Mouse (Mus musculus): Measurements from ENCODE around the gene Acan. TPM values are rescaled to one million over a fixed set of nuclear protein-coding genes. Genes with fewer than 3 reads are reported as not detected.

Gene Acan
- polyA plus RNA-seq, 1 experiment from 2014 or later, result not detected

GRCm38 (mm10) chr7:79148711-79149266 lies 95.5 kb downstream of the Acan start, which contains the start of gene Mfge8:
Gene Mfge8, minus strand, starts transcription at chr7:79149060.
- DNase-seq (ENCODE audit: low spot score, missing footprints) (peak; percentile 99), ATAC-seq (ENCODE audit: low FRiP score) (peak; percentile 98)
- Histone ChIP-seq H3K4me3 (ENCODE audit: low read depth, low read length) (peak within 1 kb of the TSS; percentile 42), H3K27ac (ENCODE audit: low read depth, low read length) (no peak within 1 kb of the TSS), H3K4me1 (ENCODE audit: control insufficient read depth, insufficient read depth, low read length) (peaks cover 13% of the 10 kb centered on the region), H3K36me3 (ENCODE audit: control insufficient read depth, insufficient read depth, low read length) (no peaks in the 10 kb centered on the region), H3K4me2 (peak within 1 kb of the TSS; percentile 61), H3K9me3 (ENCODE audit: control insufficient read depth, low read length) (no peaks in the 10 kb centered on the region), H3K27me3 (ENCODE audit: control insufficient read depth, insufficient read depth, low read length) (no peaks in the 10 kb centered on the region), H3K9ac (ENCODE audit: low read length) (peak within 1 kb of the TSS; percentile 44)
- under 1% methylated on average over 39 of the region's 39 CpGs for WGBS

- Histone ChIP-seq H3K36me3 (ENCODE audit: control insufficient read depth, insufficient read depth, low read length) (no peaks in the 10 kb centered on the region), H3K27me3 (ENCODE audit: control insufficient read depth, insufficient read depth, low read length) (no peaks in the 10 kb centered on the region), H3K9ac (ENCODE audit: low read length) (no peak overlapping the region), H3K4me1 (ENCODE audit: control insufficient read depth, insufficient read depth, low read length) (peaks cover 13% of the 10 kb centered on the region), H3K9me3 (ENCODE audit: control insufficient read depth, low read length) (no peaks in the 10 kb centered on the region), H3K4me3 (ENCODE audit: low read depth, low read length) (no peak overlapping the region), H3K27ac (ENCODE audit: low read depth, low read length) (no peak overlapping the region), H3K4me2 (no peak overlapping the region; the same call in 1 of the 2 replicates)
- 74% methylated on average over 6 of the region's 6 CpGs for WGBS
- ATAC-seq (ENCODE audit: low FRiP score), result no peak
- DNase-seq (ENCODE audit: low spot score, missing footprints), result peak; percentile 78
These were observed 96.2 kb downstream of the Acan start for GRCm38 (mm10) chr7:79149522-79149921.

GRCm38 (mm10) chr7:79159406-79159805 lies 106.1 kb downstream of the Acan start:
- Histone ChIP-seq H3K27ac (ENCODE audit: low read depth, low read length) (no peak overlapping the region), H3K4me3 (ENCODE audit: low read depth, low read length) (no peak overlapping the region), H3K36me3 (ENCODE audit: control insufficient read depth, insufficient read depth, low read length) (no peaks in the 10 kb centered on the region), H3K9me3 (ENCODE audit: control insufficient read depth, low read length) (no peaks in the 10 kb centered on the region), H3K27me3 (ENCODE audit: control insufficient read depth, insufficient read depth, low read length) (no peaks in the 10 kb centered on the region), H3K9ac (ENCODE audit: low read length) (no peak overlapping the region), H3K4me1 (ENCODE audit: control insufficient read depth, insufficient read depth, low read length) (no peaks in the 10 kb centered on the region), H3K4me2 (no peak overlapping the region)
- no peak for ATAC-seq (ENCODE audit: low FRiP score)
- no peak for DNase-seq (ENCODE audit: low spot score, missing footprints)
- WGBS, result 53% methylated on average over 1 of the region's 1 CpGs

Other genes starting within 250 kb of the Acan start
- gene Det1, start 206.2 kb upstream of the Acan start, polyA plus RNA-seq (2014; fragmentation: Nextera tagmentation; extraction: Ambion mirVana), result 20.5 and 24.0 TPM in 2 replicates
- 42.2 and 48.9 TPM in 2 replicates for gene Aen, start 157.6 kb upstream of the Acan start, polyA plus RNA-seq (2014; fragmentation: Nextera tagmentation; extraction: Ambion mirVana)
- gene Isg20, start 140.1 kb upstream of the Acan start, polyA plus RNA-seq (2014; fragmentation: Nextera tagmentation; extraction: Ambion mirVana), result 0.57 and 0.78 TPM in 2 replicates
- 2.1 and 2.7 TPM in 2 replicates for gene Hapln3, start 77.5 kb downstream of the Acan start, polyA plus RNA-seq (2014; fragmentation: Nextera tagmentation; extraction: Ambion mirVana)
- gene Mfge8, start 95.6 kb downstream of the Acan start, polyA plus RNA-seq (2014; fragmentation: Nextera tagmentation; extraction: Ambion mirVana), result 70.6 and 76.9 TPM in 2 replicates
- gene Abhd2, start 219.7 kb downstream of the Acan start, polyA plus RNA-seq (2014; fragmentation: Nextera tagmentation; extraction: Ambion mirVana), result 11.6 and 11.7 TPM in 2 replicates